Mouse (Mus musculus): Measurements from ENCODE around the gene Ablim1. TPM values are rescaled to one million over a fixed set of nuclear protein-coding genes. Genes with fewer than 3 reads are reported as not detected.

Ablim1 gene
- polyA plus RNA-seq, 1 experiment from 2014 or later = 116 TPM

DNA sequence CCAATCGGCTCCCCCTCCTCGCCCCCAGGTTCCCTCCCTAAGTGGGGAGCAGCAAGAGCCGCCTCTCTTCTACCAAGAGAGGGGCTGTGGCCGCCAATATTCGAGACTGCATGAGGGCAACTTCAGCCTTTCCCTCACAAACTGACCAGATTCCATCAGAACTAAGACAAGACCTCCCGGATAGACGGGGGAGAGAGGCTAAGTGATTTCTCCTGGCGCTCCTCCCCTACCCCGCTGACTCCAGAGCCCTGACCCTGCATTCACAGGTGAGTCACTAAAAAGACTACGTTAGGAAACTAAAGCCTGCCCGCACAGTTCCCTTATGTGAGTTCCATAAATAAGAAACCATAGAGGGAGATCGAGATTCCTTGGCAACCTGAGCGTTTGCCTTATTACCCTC is 307.9 kb downstream of the Ablim1 start:
- 56% methylated on average over 13 of the region's 13 CpGs for WGBS
- peaks cover 16% of the 10 kb centered on the region for H3K27me3 ChIP-seq
- H3K36me3 ChIP-seq = no peaks in the 10 kb centered on the region
- H3K9ac ChIP-seq = no peak overlapping the region
- no peak for ATAC-seq (ENCODE audit: insufficient number of reproducible peaks, low FRiP score, low TSS enrichment, low read depth)
- no peaks in the 10 kb centered on the region for H3K9me3 ChIP-seq
- no peak overlapping the region for H3K27ac ChIP-seq
- peak overlapping the region; percentile 51 for H3K4me3 ChIP-seq
- peaks cover 39% of the 10 kb centered on the region for H3K4me1 ChIP-seq
- H3K4me2 ChIP-seq = peak overlapping the region; percentile 93

DNA sequence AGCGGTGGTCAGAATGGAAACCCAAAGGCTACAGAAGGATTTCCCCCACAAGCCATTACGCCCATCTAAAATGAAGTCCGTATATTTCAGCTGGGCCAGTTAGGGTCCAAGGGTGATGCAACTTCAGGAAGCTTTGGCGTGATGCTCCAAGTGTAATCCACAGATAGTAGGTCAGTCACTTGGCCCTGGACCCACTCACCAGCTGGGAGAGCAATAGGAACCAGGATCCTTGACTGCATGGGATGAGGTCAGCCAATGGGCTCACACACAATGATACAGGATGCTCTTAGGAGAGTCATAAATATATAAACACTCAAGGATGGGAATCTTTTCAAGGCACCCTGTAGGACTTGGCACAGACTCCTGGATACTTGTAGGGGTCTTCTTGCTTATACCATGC is 309.7 kb downstream of the Ablim1 start:
- no peak for ATAC-seq (ENCODE audit: insufficient number of reproducible peaks, low FRiP score, low TSS enrichment, low read depth)
- no peaks in the 10 kb centered on the region for H3K36me3 ChIP-seq
- H3K4me2 ChIP-seq = no peak overlapping the region
- WGBS = 91% methylated on average over 4 of the region's 4 CpGs
- H3K4me1 ChIP-seq = peaks cover 39% of the 10 kb centered on the region
- H3K9ac ChIP-seq = no peak overlapping the region
- no peaks in the 10 kb centered on the region for H3K9me3 ChIP-seq
- no peak overlapping the region for H3K4me3 ChIP-seq
- H3K27ac ChIP-seq = no peak overlapping the region
- peaks cover 16% of the 10 kb centered on the region for H3K27me3 ChIP-seq

DNA sequence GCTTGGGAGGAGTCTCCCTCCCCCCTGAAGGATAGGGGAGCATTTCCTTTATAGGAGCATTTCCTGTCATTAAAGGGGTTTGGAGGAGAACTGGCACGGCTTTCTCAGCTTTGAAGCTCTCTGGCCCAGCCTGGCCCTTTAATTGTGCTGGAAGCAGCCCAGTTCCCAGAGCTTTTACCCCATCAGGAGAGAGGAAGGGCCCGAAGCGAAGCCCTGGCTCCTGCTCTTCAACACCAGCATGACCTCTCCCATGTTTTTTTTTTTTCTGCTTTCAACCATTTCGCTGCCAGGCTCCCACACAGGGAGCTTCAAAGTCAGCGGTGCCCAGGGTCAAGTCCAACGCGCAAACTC is 311.3 kb downstream of the Ablim1 start:
- ATAC-seq (ENCODE audit: insufficient number of reproducible peaks, low FRiP score, low TSS enrichment, low read depth) = no peak
- 0 out of 2 replicates have a peak overlapping the region, but pooled peaks have one; percentile 18 for H3K27ac ChIP-seq
- H3K27me3 ChIP-seq = peaks cover 13% of the 10 kb centered on the region
- no peak overlapping the region for H3K4me3 ChIP-seq
- no peaks in the 10 kb centered on the region for H3K9me3 ChIP-seq
- H3K4me1 ChIP-seq = peaks cover 39% of the 10 kb centered on the region
- peak overlapping the region; percentile 6 for H3K4me2 ChIP-seq
- no peak overlapping the region for H3K9ac ChIP-seq
- WGBS = 26% methylated on average over 7 of the region's 7 CpGs
- H3K36me3 ChIP-seq = no peaks in the 10 kb centered on the region

DNA sequence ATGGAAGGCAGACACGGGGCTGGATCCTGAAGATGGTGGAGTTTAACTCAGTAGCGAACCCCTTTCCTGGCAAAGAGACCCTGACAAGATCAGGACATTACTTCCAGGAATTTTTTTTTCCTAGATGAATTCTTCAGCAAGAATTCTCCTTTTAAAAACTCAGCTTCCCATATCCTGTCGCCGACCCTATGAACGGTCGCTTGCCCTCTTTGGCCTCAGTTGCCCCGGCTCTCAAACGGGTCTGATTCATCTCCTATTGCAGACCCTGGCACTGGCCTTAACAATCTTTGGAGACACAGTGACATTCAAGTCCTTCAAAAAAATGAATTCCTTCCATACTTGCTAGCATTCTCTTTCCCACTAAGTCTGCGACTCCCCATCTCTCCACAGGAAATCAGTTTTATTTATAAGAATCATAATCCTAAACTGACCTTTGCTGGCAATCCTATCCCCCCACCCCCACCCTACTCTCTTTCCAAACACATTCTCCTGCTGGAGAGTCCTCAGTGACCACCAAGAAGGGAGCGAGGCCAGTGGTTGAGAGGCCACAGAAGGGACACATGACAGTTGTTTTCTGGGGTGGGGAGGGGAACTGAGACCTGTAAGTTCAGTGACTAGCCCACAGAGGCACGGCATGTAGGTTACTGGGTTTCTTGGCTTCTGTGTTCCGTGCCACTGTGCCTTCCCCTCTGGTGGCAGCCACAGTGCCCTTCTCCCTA is 311.8 kb downstream of the Ablim1 start:
- Histone ChIP-seq H3K27ac (0 out of 2 replicates have a peak overlapping the region, but pooled peaks have one; percentile 18), H3K9me3 (no peaks in the 10 kb centered on the region), H3K27me3 (peaks cover 9% of the 10 kb centered on the region), H3K4me3 (no peak overlapping the region), H3K4me2 (peak overlapping the region; percentile 6), H3K36me3 (no peaks in the 10 kb centered on the region), H3K4me1 (peaks cover 33% of the 10 kb centered on the region), H3K9ac (no peak overlapping the region)
- WGBS = 56% methylated on average over 12 of the region's 12 CpGs
- no peak for ATAC-seq (ENCODE audit: insufficient number of reproducible peaks, low FRiP score, low TSS enrichment, low read depth)

DNA sequence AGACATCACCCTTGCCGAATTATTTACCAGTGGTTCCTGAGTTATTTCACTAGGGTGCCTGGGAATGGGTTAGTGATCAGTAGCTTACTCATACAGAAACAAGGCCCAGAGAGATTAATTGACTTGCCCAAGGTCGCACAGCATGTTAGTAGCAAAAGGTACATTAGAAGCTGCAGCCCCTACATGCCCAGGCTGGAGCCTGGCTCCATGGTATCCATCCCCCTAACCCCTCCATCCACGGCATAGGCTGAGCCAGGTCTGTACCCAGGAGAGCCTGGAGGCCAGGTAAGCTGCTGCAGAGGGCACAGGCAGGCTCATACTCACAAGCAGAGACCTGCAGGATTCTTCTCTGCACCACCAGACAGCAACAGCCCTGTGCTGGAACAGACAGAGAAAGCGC is 312.8 kb downstream of the Ablim1 start:
- no peak overlapping the region for H3K27ac ChIP-seq
- 79% methylated on average over 4 of the region's 4 CpGs for WGBS
- H3K9ac ChIP-seq = no peak overlapping the region
- H3K4me2 ChIP-seq = no peak overlapping the region
- no peak for ATAC-seq (ENCODE audit: insufficient number of reproducible peaks, low FRiP score, low TSS enrichment, low read depth)
- H3K4me1 ChIP-seq = peaks cover 33% of the 10 kb centered on the region
- H3K9me3 ChIP-seq = no peaks in the 10 kb centered on the region
- H3K27me3 ChIP-seq = 0 out of 2 replicates have a peak, but pooled peaks cover under 1% of the 10 kb centered on the region
- no peaks in the 10 kb centered on the region for H3K36me3 ChIP-seq
- H3K4me3 ChIP-seq = no peak overlapping the region

DNA sequence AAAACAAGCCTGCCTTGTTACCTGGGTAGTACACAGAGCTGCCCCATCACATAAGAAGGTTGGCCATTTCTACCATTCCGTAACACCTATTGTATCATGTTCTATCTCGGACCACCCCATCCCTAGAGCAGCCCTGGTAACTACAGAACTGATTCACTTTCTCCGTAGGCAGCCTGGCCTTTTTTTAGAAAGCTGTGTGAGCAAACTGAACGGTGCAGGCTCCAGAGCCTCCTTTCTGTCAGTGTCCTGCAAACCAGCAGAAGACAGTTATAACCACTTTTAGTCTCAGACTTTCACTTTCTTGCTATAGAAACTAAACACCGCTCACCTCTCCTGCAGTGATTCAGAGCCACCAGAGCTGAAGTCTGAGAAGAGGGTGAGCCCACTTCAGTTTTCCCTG is 314.1 kb downstream of the Ablim1 start:
- no peak overlapping the region for H3K27ac ChIP-seq
- H3K4me3 ChIP-seq = no peak overlapping the region
- no peaks in the 10 kb centered on the region for H3K36me3 ChIP-seq
- H3K4me1 ChIP-seq = peaks cover 34% of the 10 kb centered on the region
- no peak overlapping the region for H3K9ac ChIP-seq
- no peak for ATAC-seq (ENCODE audit: insufficient number of reproducible peaks, low FRiP score, low TSS enrichment, low read depth)
- H3K9me3 ChIP-seq = no peaks in the 10 kb centered on the region
- H3K27me3 ChIP-seq = no peaks in the 10 kb centered on the region
- no peak overlapping the region for H3K4me2 ChIP-seq
- WGBS = 85% methylated on average over 5 of the region's 5 CpGs

DNA sequence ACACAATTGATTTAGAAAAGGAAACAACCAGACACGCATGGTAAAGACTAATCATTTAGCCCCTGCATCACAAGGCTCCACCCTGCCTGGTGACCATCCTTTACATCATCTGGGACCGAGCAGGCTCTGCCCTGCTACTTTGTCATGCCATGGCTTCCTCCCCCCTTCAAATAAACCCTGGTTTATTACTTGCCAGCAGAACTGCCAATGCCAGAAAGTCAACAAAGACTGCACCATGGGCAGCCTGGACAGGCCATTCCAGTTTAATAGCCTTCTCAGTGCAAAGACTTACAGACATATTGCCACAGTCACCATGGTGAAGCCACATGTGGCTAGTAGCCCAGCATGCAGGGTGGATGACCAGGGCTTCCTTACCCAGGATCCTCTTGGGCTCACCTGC is 314.9 kb downstream of the Ablim1 start:
- no peaks in the 10 kb centered on the region for H3K9me3 ChIP-seq
- H3K4me1 ChIP-seq = peaks cover 34% of the 10 kb centered on the region
- H3K27ac ChIP-seq = no peak overlapping the region
- no peak overlapping the region for H3K9ac ChIP-seq
- no peak for ATAC-seq (ENCODE audit: insufficient number of reproducible peaks, low FRiP score, low TSS enrichment, low read depth)
- H3K4me3 ChIP-seq = no peak overlapping the region
- WGBS = 52% methylated on average over 2 of the region's 2 CpGs
- H3K27me3 ChIP-seq = no peaks in the 10 kb centered on the region
- no peaks in the 10 kb centered on the region for H3K36me3 ChIP-seq
- H3K4me2 ChIP-seq = no peak overlapping the region

DNA sequence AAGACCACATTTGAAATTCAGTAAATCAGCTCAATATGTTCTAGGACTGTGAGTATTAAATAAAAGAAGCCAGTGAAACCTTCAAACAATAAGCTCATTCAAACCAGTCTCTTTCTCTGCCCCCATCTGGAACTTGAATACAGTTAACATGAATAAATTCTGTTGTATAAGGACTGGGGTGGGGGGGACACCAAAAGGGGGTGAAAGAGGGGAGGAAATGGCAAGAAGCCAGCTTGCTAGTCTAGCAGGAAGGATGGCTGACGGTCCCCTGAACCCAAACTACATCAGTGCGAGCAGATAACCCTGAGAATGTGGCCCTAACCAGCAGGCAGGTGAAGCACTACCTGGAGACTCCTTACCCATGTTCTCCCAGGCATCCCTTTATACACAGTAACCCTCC is 315.8 kb downstream of the Ablim1 start:
- Histone ChIP-seq H3K9me3 (no peaks in the 10 kb centered on the region), H3K27ac (peak overlapping the region; percentile 47; the same call in 1 of the 2 replicates)
- no peak for ATAC-seq (ENCODE audit: insufficient number of reproducible peaks, low FRiP score, low TSS enrichment, low read depth)

DNA sequence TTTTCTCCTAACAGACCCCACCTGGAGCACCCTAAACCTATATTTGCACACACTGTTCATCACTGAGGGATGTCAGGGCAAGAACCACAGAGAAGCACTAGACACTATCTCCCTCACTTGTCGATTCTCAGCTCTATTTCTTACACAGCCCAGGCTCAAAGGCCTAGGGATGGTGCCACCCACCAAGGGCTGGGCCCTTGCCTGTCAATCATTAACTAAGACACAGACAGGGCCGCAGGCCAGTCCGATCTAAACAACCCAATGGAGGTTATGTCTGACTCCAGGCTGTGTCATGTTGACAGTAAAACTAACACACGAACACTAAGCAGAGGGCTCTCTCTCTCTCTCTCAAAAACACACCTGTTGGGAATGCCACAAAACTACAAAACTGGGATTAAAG is 316.4 kb downstream of the Ablim1 start:
- no peaks in the 10 kb centered on the region for H3K27me3 ChIP-seq
- H3K36me3 ChIP-seq = no peaks in the 10 kb centered on the region
- no peaks in the 10 kb centered on the region for H3K9me3 ChIP-seq
- H3K9ac ChIP-seq = no peak overlapping the region
- 73% methylated on average over 4 of the region's 4 CpGs for WGBS
- ATAC-seq (ENCODE audit: insufficient number of reproducible peaks, low FRiP score, low TSS enrichment, low read depth) = no peak
- no peak overlapping the region for H3K4me3 ChIP-seq
- H3K4me2 ChIP-seq = no peak overlapping the region
- no peak overlapping the region; the same call in 1 of the 2 replicates for H3K27ac ChIP-seq
- H3K4me1 ChIP-seq = peaks cover 28% of the 10 kb centered on the region

More for the DNA sequence above, 315.8 kb downstream of the Ablim1 start:
- Histone ChIP-seq H3K4me1 (peaks cover 33% of the 10 kb centered on the region), H3K4me3 (no peak overlapping the region), H3K9ac (no peak overlapping the region), H3K27me3 (no peaks in the 10 kb centered on the region), H3K36me3 (no peaks in the 10 kb centered on the region), H3K4me2 (no peak overlapping the region)
- WGBS = 48% methylated on average over 2 of the region's 2 CpGs

DNA sequence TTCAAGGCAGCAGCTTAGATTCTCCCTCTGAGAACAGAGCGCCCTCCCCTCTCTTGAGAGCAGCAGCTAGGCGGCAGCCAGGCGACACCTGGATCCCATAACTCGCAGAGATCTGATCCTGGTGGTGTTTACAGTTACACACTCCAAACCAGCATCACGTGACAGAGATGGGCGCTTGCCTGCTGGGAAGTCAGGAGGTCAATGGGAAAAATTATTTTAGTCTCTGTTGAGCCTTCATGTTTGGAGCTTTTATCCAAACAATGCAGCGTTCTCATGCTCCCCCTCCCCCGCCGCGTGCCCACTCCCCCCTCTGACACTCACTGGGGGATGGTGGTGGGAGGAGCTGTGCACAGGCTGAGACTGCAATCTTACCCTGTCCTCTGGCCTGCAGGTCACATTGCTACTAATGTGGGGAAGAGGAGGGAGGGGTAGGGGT is 317.5 kb downstream of the Ablim1 start:
- H3K36me3 ChIP-seq = no peaks in the 10 kb centered on the region
- H3K27me3 ChIP-seq = no peaks in the 10 kb centered on the region
- peak overlapping the region; percentile 30 for H3K4me2 ChIP-seq
- peak overlapping the region; percentile 9; the same call in 1 of the 2 replicates for H3K4me3 ChIP-seq
- H3K9ac ChIP-seq = no peak overlapping the region
- H3K27ac ChIP-seq = peak overlapping the region; percentile 12
- peaks cover 21% of the 10 kb centered on the region for H3K4me1 ChIP-seq
- 0 out of 2 replicates have a peak, but pooled peaks have one; percentile 56 for ATAC-seq (ENCODE audit: insufficient number of reproducible peaks, low FRiP score, low TSS enrichment, low read depth)
- H3K9me3 ChIP-seq = no peaks in the 10 kb centered on the region
- WGBS = under 1% methylated on average over 10 of the region's 10 CpGs

DNA sequence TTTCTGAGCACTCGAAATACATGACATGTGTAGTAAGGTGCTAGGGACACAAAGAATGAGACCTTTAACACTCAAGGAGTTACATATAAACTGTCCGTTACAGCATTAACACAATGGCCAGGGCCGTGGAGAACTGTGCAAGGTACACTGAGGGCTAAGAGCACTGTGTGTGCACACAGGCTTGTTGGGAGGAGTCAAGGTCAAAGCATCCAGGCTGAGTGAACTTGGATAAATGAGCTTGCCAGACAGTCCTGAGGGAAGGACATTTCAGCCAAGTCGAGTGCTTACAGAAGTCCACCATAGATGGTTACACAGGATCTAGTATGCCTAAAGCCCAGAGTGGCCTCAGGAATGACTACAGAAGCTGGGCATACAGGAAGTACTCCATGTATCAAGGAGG is 319.3 kb downstream of the Ablim1 start:
- WGBS = 84% methylated on average over 4 of the region's 4 CpGs
- Histone ChIP-seq H3K36me3 (no peaks in the 10 kb centered on the region), H3K27ac (no peak overlapping the region), H3K9ac (no peak overlapping the region), H3K4me2 (no peak overlapping the region), H3K9me3 (no peaks in the 10 kb centered on the region), H3K4me1 (peaks cover 25% of the 10 kb centered on the region), H3K4me3 (no peak overlapping the region), H3K27me3 (no peaks in the 10 kb centered on the region)
- no peak for ATAC-seq (ENCODE audit: insufficient number of reproducible peaks, low FRiP score, low TSS enrichment, low read depth)

DNA sequence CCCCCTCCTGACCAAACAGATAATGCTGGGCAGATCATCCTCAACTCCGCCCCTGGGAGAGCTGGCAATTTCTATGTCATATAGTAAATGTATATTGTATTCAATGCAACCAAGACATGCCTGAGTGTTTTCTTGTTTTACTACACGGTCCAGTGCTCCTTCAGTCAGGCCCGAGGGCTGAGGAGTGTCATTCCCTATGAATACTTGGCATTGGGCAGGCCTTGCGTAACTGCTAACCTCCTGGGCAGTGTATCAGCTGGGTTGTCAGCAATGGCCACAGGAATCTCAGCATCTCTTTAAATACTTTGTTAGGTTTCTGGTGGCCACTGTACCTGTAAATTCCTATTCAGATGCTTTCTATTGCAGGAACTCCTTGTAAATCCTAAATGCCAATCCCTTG is 320.1 kb downstream of the Ablim1 start:
- peaks cover 33% of the 10 kb centered on the region for H3K4me1 ChIP-seq
- no peak overlapping the region for H3K4me2 ChIP-seq
- no peak overlapping the region for H3K27ac ChIP-seq
- H3K4me3 ChIP-seq = no peak overlapping the region
- ATAC-seq (ENCODE audit: insufficient number of reproducible peaks, low FRiP score, low TSS enrichment, low read depth) = no peak
- WGBS = 72% methylated on average over 4 of the region's 4 CpGs
- H3K9ac ChIP-seq = no peak overlapping the region
- no peaks in the 10 kb centered on the region for H3K9me3 ChIP-seq
- no peaks in the 10 kb centered on the region for H3K36me3 ChIP-seq
- H3K27me3 ChIP-seq = no peaks in the 10 kb centered on the region
